Mouse (Mus musculus): Measurements from ENCODE around the gene Mcidas. TPM values are rescaled to one million over a fixed set of nuclear protein-coding genes. Genes with fewer than 3 reads are reported as not detected.

The Mcidas gene
- total and polyA plus RNA-seq, 3 experiments = not detected

- TF ChIP-seq POLR2AphosphoS2 (IDR thresholded peaks at IDR 0.05; ENCODE audit: low read depth, low read length) = no peak
- no peak for TF ChIP-seq RCOR1 (conservative IDR thresholded peaks at IDR 0.05; ENCODE audit: low read depth, low read length)
- TF ChIP-seq NELFE (IDR thresholded peaks at IDR 0.05; ENCODE audit: low read depth, low read length) = no peak
- TF ChIP-seq JUND (conservative IDR thresholded peaks at IDR 0.05; ENCODE audit: low read depth, low read length) = no peak
- TF ChIP-seq MAX (IDR thresholded peaks at IDR 0.05; ENCODE audit: low read length) = no peak
- no peak for TF ChIP-seq CHD1 (IDR thresholded peaks at IDR 0.05; ENCODE audit: low read depth, low read length)
- TF ChIP-seq CTCF (conservative IDR thresholded peaks at IDR 0.05 in 1 of 2, IDR thresholded peaks at IDR 0.05 in 1 of 2; ENCODE audit: low read depth in 2 of 2, low read length in 2 of 2) = no peak
- no peak for TF ChIP-seq MYC (IDR thresholded peaks at IDR 0.05; ENCODE audit: low read depth, low read length)
- no peak for TF ChIP-seq NRF1 (IDR thresholded peaks at IDR 0.05; ENCODE audit: low read depth, low read length)
- TF ChIP-seq UBTF (IDR thresholded peaks at IDR 0.05; ENCODE audit: low read depth, low read length) = no peak
- TF ChIP-seq E2F4 (IDR thresholded peaks at IDR 0.05; ENCODE audit: insufficient replicate concordance, low read depth, low read length) = no peak
- TF ChIP-seq MXI1 (IDR thresholded peaks at IDR 0.05; ENCODE audit: low read depth, low read length) = no peak
- no peak for TF ChIP-seq ELF1 (IDR thresholded peaks at IDR 0.05; ENCODE audit: low read depth, low read length)
- Histone ChIP-seq H3K79me2 (replicated peaks; ENCODE audit: control insufficient read depth, extremely low read depth, insufficient read depth, poor library complexity, severe bottlenecking) (no peaks in the 10 kb centered on the region), H3K36me3 (replicated peaks in 1 of 2; ENCODE audit: control insufficient read depth in 1 of 2, insufficient read depth in 1 of 2, low read length in 1 of 2) (no peaks in the 10 kb centered on the region), H3K4me1 (ENCODE audit: control insufficient read depth in 1 of 2, insufficient read depth in 2 of 2) (no peaks in the 10 kb centered on the region), H3K4me2 (ENCODE audit: insufficient read depth, low read depth, poor library complexity, severe bottlenecking) (no peak overlapping the region), H3K27me3 (replicated peaks) (no peaks in the 10 kb centered on the region), H3K9ac (ENCODE audit: insufficient read depth, low read depth) (no peak overlapping the region), H3K9me3 (replicated peaks; ENCODE audit: low read length) (no peaks in the 10 kb centered on the region), H3K27ac (ENCODE audit: insufficient read depth, low read depth) (no peak overlapping the region), H3K4me3 (replicated peaks in 1 of 3; ENCODE audit: low read depth in 2 of 3, low read length in 2 of 3, poor library complexity in 1 of 3) (no peak overlapping the region)
- in situ Hi-C loops (cut with MboI; ENCODE audit: low pct_ligation_motif_present, low pct_unique_long_range_greater_than_20kb, low sequenced_read_pairs) = loop anchor here (10.0 to 25.0 kb wide), 2 partner anchors 219 to 758 kb away; partner anchors contain the start of gene Ankrd55
- no peak for DNase-seq (ENCODE audit: extremely low read depth)
- dilution Hi-C loops (cut with MboI; ENCODE audit: extremely low pct_ligation_motif_present, extremely low pct_unique_long_range_greater_than_20kb, low sequenced_read_pairs) = no loop called here
These were observed 51.9 kb downstream of the Mcidas start for GRCm38 (mm10) chr13:113045458-113046110.

- Histone ChIP-seq H3K4me2 (ENCODE audit: insufficient read depth, low read depth, poor library complexity, severe bottlenecking) (peak within 1 kb of the TSS; percentile 78), H3K9me3 (replicated peaks; ENCODE audit: low read length) (no peaks in the 10 kb centered on the region), H3K27ac (ENCODE audit: insufficient read depth, low read depth) (no peak within 1 kb of the TSS), H3K9ac (ENCODE audit: insufficient read depth, low read depth) (no peak within 1 kb of the TSS), H3K4me1 (ENCODE audit: control insufficient read depth in 1 of 2, insufficient read depth in 2 of 2) (no peaks in the 10 kb centered on the region), H3K36me3 (replicated peaks in 1 of 2; ENCODE audit: control insufficient read depth in 1 of 2, insufficient read depth in 1 of 2, low read length in 1 of 2) (no peaks in the 10 kb centered on the region), H3K79me2 (replicated peaks; ENCODE audit: control insufficient read depth, extremely low read depth, insufficient read depth, poor library complexity, severe bottlenecking) (no peaks in the 10 kb centered on the region), H3K4me3 (replicated peaks in 1 of 3; ENCODE audit: low read depth in 2 of 3, low read length in 2 of 3, poor library complexity in 1 of 3) (no peak within 1 kb of the TSS), H3K27me3 (replicated peaks) (no peaks in the 10 kb centered on the region)
- dilution Hi-C loops (cut with MboI; ENCODE audit: extremely low pct_ligation_motif_present, extremely low pct_unique_long_range_greater_than_20kb, low sequenced_read_pairs) = no loop called here
- peak; percentile 48 for DNase-seq (ENCODE audit: extremely low read depth)
- in situ Hi-C loops (cut with MboI; ENCODE audit: low pct_ligation_motif_present, low pct_unique_long_range_greater_than_20kb, low sequenced_read_pairs) = loop anchor here (10.0 to 25.0 kb wide), 2 partner anchors 218 to 759 kb away; partner anchors contain the start of gene Ankrd55
- TF ChIP-seq EP300 (IDR thresholded peaks at IDR 0.05; ENCODE audit: low read length) = no peak
- no peak for TF ChIP-seq MAFK (IDR thresholded peaks at IDR 0.05; ENCODE audit: insufficient replicate concordance, low read length)
- TF ChIP-seq IRF4 (IDR thresholded peaks at IDR 0.05; ENCODE audit: low read depth, low read length) = no peak
- no peak for TF ChIP-seq ZKSCAN1 (IDR thresholded peaks at IDR 0.05; ENCODE audit: borderline replicate concordance, low read depth, low read length)
- TF ChIP-seq BHLHE40 (IDR thresholded peaks at IDR 0.05; ENCODE audit: low read depth, low read length) = no peak
- TF ChIP-seq JUN (IDR thresholded peaks at IDR 0.05; ENCODE audit: insufficient read depth, low read depth, low read length) = no peak
- no peak for TF ChIP-seq UBTF (IDR thresholded peaks at IDR 0.05; ENCODE audit: low read depth, low read length)
- no peak for TF ChIP-seq CHD2 (IDR thresholded peaks at IDR 0.05; ENCODE audit: low read length)
- TF ChIP-seq PAX5 (IDR thresholded peaks at IDR 0.05; ENCODE audit: low read length) = no peak
- TF ChIP-seq TBP (conservative IDR thresholded peaks at IDR 0.05; ENCODE audit: low read depth, low read length) = no peak
- TF ChIP-seq ZNF384 (IDR thresholded peaks at IDR 0.05; ENCODE audit: low read depth, low read length) = no peak
- peak; percentile 77 for TF ChIP-seq SMC3 (IDR thresholded peaks at IDR 0.05; ENCODE audit: low read depth, low read length)
- peak in 1 of 2 experiments; percentile 83; a peak in 2 of 4 replicates for TF ChIP-seq CTCF (conservative IDR thresholded peaks at IDR 0.05 in 1 of 2, IDR thresholded peaks at IDR 0.05 in 1 of 2; ENCODE audit: low read depth in 2 of 2, low read length in 2 of 2)
- TF ChIP-seq RAD21 (IDR thresholded peaks at IDR 0.05; ENCODE audit: low read depth, low read length) = peak; percentile 81
- TF ChIP-seq SIN3A (IDR thresholded peaks at IDR 0.05; ENCODE audit: low read length) = no peak
- no peak for TF ChIP-seq CHD1 (IDR thresholded peaks at IDR 0.05; ENCODE audit: low read depth, low read length)
- no peak for TF ChIP-seq TCF12 (IDR thresholded peaks at IDR 0.05; ENCODE audit: low read depth, low read length)
- TF ChIP-seq USF2 (conservative IDR thresholded peaks at IDR 0.05; ENCODE audit: low read depth, low read length) = no peak
- TF ChIP-seq USF1 (IDR thresholded peaks at IDR 0.05; ENCODE audit: low read depth, low read length) = no peak
- TF ChIP-seq MEF2A (IDR thresholded peaks at IDR 0.05; ENCODE audit: borderline replicate concordance, low read depth, low read length) = no peak
- TF ChIP-seq KAT2A (IDR thresholded peaks at IDR 0.05; ENCODE audit: insufficient replicate concordance, low read length) = no peak
- TF ChIP-seq MAX (IDR thresholded peaks at IDR 0.05; ENCODE audit: low read length) = no peak
These were observed 52.7 kb downstream of the Mcidas start, which contains the start of gene Gpx8 for GRCm38 (mm10) chr13:113046211-113046883. TSS of gene Gpx8 (minus strand) at chr13:113046410.

Measured in CH12.LX (cell line).